ENCODE assay signal across 22 mouse cellular contexts in genomic region chr5:52316926-52317325, GRCm38 (mm10). TPM values are rescaled to one million over a fixed set of nuclear protein-coding genes. Genes with fewer than 3 reads are reported as not detected.
"Had no signal": no experiment of that assay in that cellular context is flagged by ENCODE, and none has a peak within 500 bp of the region (broad histone marks: within the 10 kb centered on the region; RNA-seq: fewer than 3 reads in every experiment).

No protein-coding gene starts in this region.

- H3K9ac ChIP-seq: liver, embryonic 14.5 days; midbrain, embryonic 13.5 days; neural tube, embryonic 13.5 days; stomach, embryonic 15.5 days had no signal

- DNase-seq: layer of hippocampus, postnatal 36 days; lung, adult 18-20 months; retina, postnatal 1 day; right cerebral cortex, postnatal 25 days; spleen, adult 18-20 months; thymus, postnatal 25 days had no signal

- H3K36me3 ChIP-seq: midbrain, embryonic 10.5 days; midbrain, embryonic 13.5 days; neural tube, embryonic 13.5 days; stomach, embryonic 15.5 days had no signal

- H3K4me2 ChIP-seq: liver, embryonic 11.5 days; midbrain, embryonic 13.5 days; neural tube, embryonic 13.5 days; stomach, embryonic 15.5 days had no signal

- H3K27ac ChIP-seq: hindbrain, postnatal 0 days; left cerebral cortex, adult 2 months; liver, embryonic 14.5 days; midbrain, embryonic 10.5 days; midbrain, embryonic 13.5 days; neural tube, embryonic 13.5 days; stomach, embryonic 15.5 days had no signal

- H3K27me3 ChIP-seq: megakaryocyte, embryonic 14.5 days; midbrain, embryonic 13.5 days; neural tube, embryonic 13.5 days; stomach, embryonic 15.5 days had no signal

- H3K4me1 ChIP-seq: megakaryocyte, embryonic 14.5 days; midbrain, embryonic 10.5 days; midbrain, embryonic 13.5 days; neural tube, embryonic 13.5 days; stomach, embryonic 15.5 days had no signal

- ATAC-seq: hindbrain, postnatal 0 days; inflammation-experienced regulatory T-cells, adult 6 months; intestine, embryonic 16.5 days; midbrain, embryonic 13.5 days; midbrain, embryonic 16.5 days had no signal

- H3K9me3 ChIP-seq: megakaryocyte, embryonic 14.5 days; midbrain, embryonic 10.5 days; midbrain, embryonic 13.5 days; neural tube, embryonic 13.5 days; stomach, embryonic 15.5 days had no signal

- H3K4me3 ChIP-seq: left cerebral cortex, adult 2 months; megakaryocyte, embryonic 14.5 days; midbrain, embryonic 10.5 days; midbrain, embryonic 13.5 days; myocyte; neural tube, embryonic 13.5 days; stomach, embryonic 15.5 days had no signal

RNA-seq across cellular contexts. Expression of gene Sod3, which starts 46.7 kb away (rescaled TPM):
- total RNA-seq: monocyte, adult 5-6 weeks; neutrophil, adult 5-6 weeks had no signal
- polyA plus RNA-seq: inflammation-experienced regulatory T-cells, adult 6 months; limb, embryonic 11.5 days had no signal
